Mouse (Mus musculus): Measurements from ENCODE around the gene Ipmk. TPM values are rescaled to one million over a fixed set of nuclear protein-coding genes. Genes with fewer than 3 reads are reported as not detected.
A peak's percentile ranks its signal among the peaks of the same experiment; 100 is the strongest.

Gene Ipmk
- polyA plus RNA-seq, 1 experiment from 2014 or later: 13.9 TPM

DNA sequence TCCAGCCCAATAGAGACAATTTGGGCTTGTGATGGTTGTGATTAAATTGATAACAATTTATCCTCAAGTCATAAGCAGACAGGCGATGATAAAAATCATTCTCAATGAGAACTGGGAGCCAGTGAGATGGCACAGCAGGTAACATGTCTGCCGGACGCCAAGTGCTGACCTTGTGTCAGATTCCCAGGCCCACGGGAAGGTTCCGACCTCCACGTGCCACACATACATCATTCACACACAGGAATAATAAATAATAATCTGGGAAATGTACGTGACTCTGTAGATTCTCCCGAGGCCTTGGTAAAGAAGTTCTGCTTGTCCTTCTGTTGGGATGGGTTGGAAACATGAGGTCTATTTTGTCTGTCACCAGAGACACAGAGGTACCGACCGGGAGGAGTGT is 20.2 kb upstream of the Ipmk start:
- H3K36me3 ChIP-seq: peaks cover 41% of the 10 kb centered on the region
- 86% methylated on average over 10 of the region's 10 CpGs for WGBS (ENCODE audit: insufficient replicate concordance)

DNA sequence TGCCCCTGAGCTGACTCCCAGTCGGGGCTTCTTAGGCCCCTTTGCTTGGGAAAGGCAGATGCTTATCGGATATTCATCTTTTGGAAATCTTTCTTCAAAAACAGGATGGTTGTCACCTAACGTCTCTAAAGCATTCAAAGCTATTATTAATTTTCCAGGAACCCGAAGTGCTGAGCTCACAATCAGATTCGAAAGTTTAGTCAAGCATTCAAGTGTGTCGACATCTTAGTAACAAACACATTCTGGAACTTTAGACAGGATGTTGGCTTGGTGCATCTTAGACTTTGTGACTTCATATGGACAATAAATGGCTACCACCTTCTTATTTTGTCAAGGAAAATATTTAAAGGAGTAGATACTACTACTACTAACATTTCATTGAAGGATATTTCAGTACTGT is 19.2 kb upstream of the Ipmk start:
- no peak overlapping the region for H3K4me3 ChIP-seq
- no peak overlapping the region for H3K27ac ChIP-seq
- no peak for ATAC-seq
- peaks cover 51% of the 10 kb centered on the region for H3K36me3 ChIP-seq
- no peaks in the 10 kb centered on the region for H3K27me3 ChIP-seq (replicated peaks)
- no peaks in the 10 kb centered on the region for H3K4me1 ChIP-seq
- no peak overlapping the region for H3K9ac ChIP-seq
- H3K4me2 ChIP-seq: no peak overlapping the region
- WGBS (ENCODE audit: insufficient replicate concordance): 78% methylated on average over 6 of the region's 6 CpGs
- no peaks in the 10 kb centered on the region for H3K9me3 ChIP-seq (replicated peaks)

More for the DNA sequence above, 20.2 kb upstream of the Ipmk start:
- no peak overlapping the region for H3K9ac ChIP-seq
- no peak overlapping the region for H3K4me2 ChIP-seq
- H3K27ac ChIP-seq: no peak overlapping the region
- no peak for ATAC-seq
- no peaks in the 10 kb centered on the region for H3K27me3 ChIP-seq (replicated peaks)
- H3K4me1 ChIP-seq: no peaks in the 10 kb centered on the region
- no peaks in the 10 kb centered on the region for H3K9me3 ChIP-seq (replicated peaks)
- H3K4me3 ChIP-seq: no peak overlapping the region

DNA sequence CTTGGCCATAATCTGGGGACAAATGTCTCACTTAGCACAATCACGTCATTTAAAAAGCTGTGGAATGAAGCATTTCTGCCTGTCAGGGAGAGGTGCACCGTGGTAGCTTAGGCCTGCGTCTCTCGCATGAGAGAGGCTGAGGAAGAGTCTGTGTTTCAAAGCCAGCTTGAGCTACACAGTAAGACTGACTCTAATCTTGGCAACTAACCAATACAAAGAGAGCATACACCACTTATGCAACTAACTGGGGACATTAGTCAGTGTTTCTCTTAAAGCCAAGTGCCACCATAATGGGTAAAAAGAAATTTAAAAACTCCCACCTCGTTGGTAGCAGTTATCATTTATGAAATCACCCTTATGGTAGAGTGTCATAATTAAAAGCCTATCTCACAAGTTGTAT is 18.7 kb upstream of the Ipmk start:
- WGBS (ENCODE audit: insufficient replicate concordance): 83% methylated on average over 5 of the region's 5 CpGs
- ATAC-seq: no peak
- H3K4me1 ChIP-seq: no peaks in the 10 kb centered on the region

DNA sequence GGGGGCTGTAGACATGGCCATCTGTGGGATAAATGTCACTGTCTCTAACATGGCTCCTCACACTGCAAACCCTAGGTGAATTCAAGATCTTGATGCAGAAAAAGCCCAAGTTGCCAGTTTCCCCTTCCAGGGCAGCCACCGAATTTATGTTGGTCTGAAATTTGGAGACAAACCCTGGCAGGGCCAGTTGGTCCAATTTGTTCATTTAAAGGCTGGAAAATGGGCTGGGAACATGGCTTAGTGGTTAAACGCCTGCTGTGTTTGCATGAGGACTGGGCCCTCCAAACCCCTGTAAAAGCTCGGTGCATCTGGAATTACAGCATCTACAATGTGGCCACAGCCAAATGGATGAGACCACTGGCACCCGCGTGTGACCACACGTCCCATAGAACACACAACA is 18.3 kb upstream of the Ipmk start:
- Histone ChIP-seq H3K4me3 (no peak overlapping the region), H3K27ac (no peak overlapping the region), H3K9ac (no peak overlapping the region), H3K9me3 (replicated peaks) (no peaks in the 10 kb centered on the region), H3K36me3 (peaks cover 60% of the 10 kb centered on the region), H3K27me3 (replicated peaks) (no peaks in the 10 kb centered on the region), H3K4me2 (no peak overlapping the region), H3K4me1 (no peaks in the 10 kb centered on the region)
- WGBS (ENCODE audit: insufficient replicate concordance): 84% methylated on average over 6 of the region's 6 CpGs
- no peak for ATAC-seq

More for the DNA sequence above, 18.7 kb upstream of the Ipmk start:
- Histone ChIP-seq H3K4me2 (no peak overlapping the region), H3K27me3 (replicated peaks) (no peaks in the 10 kb centered on the region), H3K27ac (no peak overlapping the region), H3K36me3 (peaks cover 56% of the 10 kb centered on the region), H3K9ac (no peak overlapping the region), H3K9me3 (replicated peaks) (no peaks in the 10 kb centered on the region), H3K4me3 (no peak overlapping the region)

DNA sequence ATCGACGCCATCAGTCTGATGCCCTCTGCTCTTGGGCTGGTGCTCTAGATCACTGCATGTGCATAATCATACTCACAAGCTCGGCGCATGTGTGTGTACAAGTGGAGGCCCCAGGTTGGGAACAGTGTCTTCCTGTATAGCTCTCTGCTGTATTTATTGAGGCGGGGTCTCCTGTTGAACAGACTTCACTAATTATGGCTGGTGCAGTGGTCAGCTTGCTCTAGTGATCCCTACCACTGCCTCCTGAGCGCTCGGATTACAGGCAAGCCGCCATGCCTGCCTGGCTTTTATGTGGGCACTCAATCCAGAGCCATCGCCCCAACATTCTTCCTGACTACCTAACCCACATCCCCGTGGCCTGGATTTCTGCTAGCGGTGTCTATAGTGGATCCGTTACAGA is 17.5 kb upstream of the Ipmk start:
- ATAC-seq: no peak
- Histone ChIP-seq H3K4me3 (no peak overlapping the region), H3K27ac (no peak overlapping the region), H3K4me1 (no peaks in the 10 kb centered on the region), H3K4me2 (no peak overlapping the region), H3K27me3 (replicated peaks) (no peaks in the 10 kb centered on the region), H3K9me3 (replicated peaks) (no peaks in the 10 kb centered on the region), H3K9ac (no peak overlapping the region), H3K36me3 (peaks cover 68% of the 10 kb centered on the region)
- 90% methylated on average over 12 of the region's 12 CpGs for WGBS (ENCODE audit: insufficient replicate concordance)

DNA sequence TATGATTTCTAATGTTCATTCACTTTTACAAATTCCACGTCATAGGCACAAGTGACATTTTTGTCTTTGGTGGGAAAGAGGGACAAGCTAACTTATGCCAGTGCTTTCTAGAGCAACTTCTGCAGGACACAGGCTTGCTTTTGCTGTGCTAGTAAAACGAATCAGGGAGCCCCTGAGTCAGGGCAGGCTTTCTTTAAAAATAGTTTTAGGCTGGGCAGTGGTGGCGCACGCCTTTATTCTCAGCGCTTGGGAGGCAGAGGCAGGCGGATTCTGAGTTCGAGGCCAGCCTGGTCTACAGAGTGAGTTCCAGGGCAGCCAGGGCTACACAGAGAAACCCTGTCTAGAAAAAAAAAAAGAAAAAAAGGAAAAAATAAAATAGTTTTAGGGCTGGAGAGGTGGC is 15.7 kb upstream of the Ipmk start:
- no peak for ATAC-seq
- Histone ChIP-seq H3K27ac (no peak overlapping the region), H3K4me1 (no peaks in the 10 kb centered on the region), H3K4me2 (no peak overlapping the region), H3K9me3 (replicated peaks) (no peaks in the 10 kb centered on the region), H3K36me3 (peaks cover 82% of the 10 kb centered on the region), H3K9ac (no peak overlapping the region), H3K27me3 (replicated peaks) (no peaks in the 10 kb centered on the region), H3K4me3 (no peak overlapping the region)
- 90% methylated on average over 7 of the region's 7 CpGs for WGBS (ENCODE audit: insufficient replicate concordance)

DNA sequence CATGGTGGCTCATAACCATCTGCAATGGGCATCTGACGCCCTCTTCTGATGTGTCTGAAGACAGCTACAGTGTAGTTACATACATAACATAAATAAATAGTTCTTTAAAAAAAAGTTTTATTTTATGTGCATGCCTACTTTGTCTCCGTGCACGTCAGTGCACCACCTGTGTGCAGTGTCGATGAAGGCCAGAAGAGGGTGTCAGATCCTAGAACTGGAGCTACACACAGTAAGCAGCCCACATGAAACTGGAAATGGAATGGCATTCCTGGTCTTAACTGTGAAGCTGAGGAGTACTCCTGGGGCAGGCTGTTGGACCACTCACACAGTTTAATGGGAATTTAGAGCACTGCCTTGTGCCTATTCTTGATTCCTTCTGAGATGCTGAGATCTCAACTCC is 15.2 kb upstream of the Ipmk start:
- H3K9ac ChIP-seq: no peak overlapping the region
- no peaks in the 10 kb centered on the region for H3K27me3 ChIP-seq (replicated peaks)
- ATAC-seq: no peak
- no peak overlapping the region for H3K4me3 ChIP-seq
- no peaks in the 10 kb centered on the region for H3K9me3 ChIP-seq (replicated peaks)
- WGBS (ENCODE audit: insufficient replicate concordance): 84% methylated on average over 4 of the region's 4 CpGs
- peaks cover 1% of the 10 kb centered on the region; the same call in 1 of the 2 replicates for H3K4me1 ChIP-seq
- H3K27ac ChIP-seq: no peak overlapping the region
- no peak overlapping the region for H3K4me2 ChIP-seq
- H3K36me3 ChIP-seq: peaks cover 82% of the 10 kb centered on the region

DNA sequence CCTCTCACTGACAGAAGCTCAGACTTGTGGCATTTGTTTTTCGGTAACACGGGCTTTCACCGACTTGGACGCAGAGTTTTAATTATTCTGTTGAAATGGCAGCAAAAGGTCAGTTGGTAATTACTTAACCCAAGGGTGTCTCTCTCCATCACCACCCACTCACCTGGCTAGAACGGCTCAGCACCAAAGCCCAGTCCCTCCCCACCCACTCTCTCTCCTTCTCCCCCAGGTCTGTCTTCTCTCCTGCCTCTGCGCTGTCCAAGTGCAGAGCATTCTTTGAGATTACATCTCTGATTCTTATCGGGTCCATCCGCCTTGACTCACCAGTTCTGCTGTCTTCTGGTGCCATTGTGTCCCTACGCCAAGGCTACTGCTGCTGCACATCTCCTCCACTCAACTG is 14.7 kb upstream of the Ipmk start:
- Histone ChIP-seq H3K9ac (no peak overlapping the region), H3K27me3 (replicated peaks) (no peaks in the 10 kb centered on the region), H3K4me3 (no peak overlapping the region), H3K4me2 (no peak overlapping the region), H3K9me3 (replicated peaks) (no peaks in the 10 kb centered on the region), H3K27ac (no peak overlapping the region), H3K36me3 (peaks cover 79% of the 10 kb centered on the region), H3K4me1 (peaks cover 6% of the 10 kb centered on the region; the same call in 1 of the 2 replicates)
- 83% methylated on average over 9 of the region's 9 CpGs for WGBS (ENCODE audit: insufficient replicate concordance)
- no peak for ATAC-seq

DNA sequence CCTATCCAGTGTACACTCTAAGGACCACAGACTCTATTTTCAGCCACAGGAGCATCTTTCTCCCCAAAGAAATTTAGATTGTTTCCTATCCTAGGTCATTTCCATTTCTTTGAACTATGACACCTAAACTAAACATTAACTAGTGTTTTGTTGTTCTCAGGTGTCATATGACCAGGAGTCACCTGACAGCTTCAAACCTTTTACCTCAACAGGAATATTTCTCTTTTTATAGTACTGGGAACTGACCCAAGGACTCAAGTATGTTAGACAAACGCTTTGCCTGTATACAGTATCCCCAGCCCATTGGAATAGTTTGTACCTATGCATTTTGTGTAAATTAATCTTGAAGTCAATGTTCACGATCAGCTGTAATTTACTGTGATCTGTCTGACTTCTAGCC is 9.8 kb upstream of the Ipmk start:
- ATAC-seq: no peak
- Histone ChIP-seq H3K9ac (no peak overlapping the region), H3K27ac (no peak overlapping the region), H3K9me3 (replicated peaks) (no peaks in the 10 kb centered on the region), H3K4me1 (peaks cover 40% of the 10 kb centered on the region), H3K27me3 (replicated peaks) (no peaks in the 10 kb centered on the region), H3K4me3 (no peak overlapping the region), H3K4me2 (no peak overlapping the region), H3K36me3 (peaks cover 50% of the 10 kb centered on the region)
- WGBS (ENCODE audit: insufficient replicate concordance): 83% methylated on average over 2 of the region's 2 CpGs

DNA sequence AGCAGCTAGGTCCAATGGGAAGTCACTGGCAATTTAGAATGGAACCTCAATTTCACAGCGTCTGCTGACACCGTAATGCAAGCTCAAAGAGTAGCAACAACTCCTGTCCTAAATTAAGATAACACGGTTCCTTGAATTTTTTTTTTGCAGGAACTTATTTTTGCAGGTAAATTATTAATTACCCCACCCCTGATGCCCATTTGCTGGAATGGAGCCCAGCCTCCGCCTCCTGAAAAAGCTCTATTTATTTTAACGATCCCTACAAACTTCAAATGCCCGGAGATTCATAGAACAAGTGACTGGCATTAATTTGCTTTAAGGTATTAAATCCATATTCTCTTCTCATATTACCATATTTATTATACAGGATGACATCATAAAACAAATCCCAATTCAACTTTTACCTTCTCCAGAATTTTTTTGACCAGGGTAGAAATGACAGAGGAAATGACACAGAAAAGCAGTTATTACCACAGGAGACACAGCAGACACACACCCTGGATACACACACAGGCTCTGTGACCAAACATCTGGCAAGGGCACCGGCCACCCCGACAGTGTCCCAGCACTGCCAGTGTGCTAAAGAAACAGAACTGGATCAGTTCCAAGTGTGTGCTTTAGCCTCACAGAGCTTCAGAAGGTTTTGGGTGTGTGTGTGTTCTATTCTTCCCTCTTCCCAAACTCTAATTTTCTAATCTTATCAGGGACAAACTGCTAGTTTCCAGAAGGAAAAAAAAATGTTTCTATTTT is 9.2 kb upstream of the Ipmk start:
- Histone ChIP-seq H3K9me3 (replicated peaks) (no peaks in the 10 kb centered on the region), H3K36me3 (peaks cover 44% of the 10 kb centered on the region), H3K4me1 (peaks cover 45% of the 10 kb centered on the region), H3K4me3 (no peak overlapping the region), H3K9ac (no peak overlapping the region), H3K4me2 (no peak overlapping the region), H3K27ac (no peak overlapping the region), H3K27me3 (replicated peaks) (no peaks in the 10 kb centered on the region)
- 79% methylated on average over 8 of the region's 8 CpGs for WGBS (ENCODE audit: insufficient replicate concordance)
- ATAC-seq: no peak

DNA sequence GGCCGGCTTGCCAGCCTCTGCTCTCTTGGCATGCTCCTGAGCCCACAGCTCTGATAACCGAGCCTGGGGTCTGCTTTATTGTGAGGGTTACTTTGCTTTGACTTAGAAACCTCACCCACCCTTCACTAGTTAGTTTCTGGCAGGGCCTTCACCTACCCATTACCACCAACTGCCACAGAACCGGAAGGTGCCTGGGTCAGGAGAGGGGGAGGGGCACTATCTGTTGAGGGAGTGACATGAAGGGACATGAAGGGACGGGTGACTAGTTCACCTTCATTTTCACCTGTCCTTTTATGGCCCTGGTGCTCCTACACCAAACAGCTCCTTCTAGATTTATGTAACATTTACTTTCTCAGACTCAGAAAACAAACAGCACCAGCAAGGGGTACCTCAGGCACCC is 8.1 kb upstream of the Ipmk start:
- Histone ChIP-seq H3K4me1 (peaks cover 55% of the 10 kb centered on the region), H3K36me3 (peaks cover 33% of the 10 kb centered on the region), H3K9ac (0 out of 2 replicates have a peak overlapping the region, but pooled peaks have one; percentile 7), H3K4me3 (no peak overlapping the region), H3K4me2 (peak overlapping the region; percentile 32), H3K9me3 (replicated peaks) (no peaks in the 10 kb centered on the region), H3K27ac (no peak overlapping the region), H3K27me3 (replicated peaks) (no peaks in the 10 kb centered on the region)
- ATAC-seq: no peak
- WGBS (ENCODE audit: insufficient replicate concordance): 35% methylated on average over 4 of the region's 4 CpGs

DNA sequence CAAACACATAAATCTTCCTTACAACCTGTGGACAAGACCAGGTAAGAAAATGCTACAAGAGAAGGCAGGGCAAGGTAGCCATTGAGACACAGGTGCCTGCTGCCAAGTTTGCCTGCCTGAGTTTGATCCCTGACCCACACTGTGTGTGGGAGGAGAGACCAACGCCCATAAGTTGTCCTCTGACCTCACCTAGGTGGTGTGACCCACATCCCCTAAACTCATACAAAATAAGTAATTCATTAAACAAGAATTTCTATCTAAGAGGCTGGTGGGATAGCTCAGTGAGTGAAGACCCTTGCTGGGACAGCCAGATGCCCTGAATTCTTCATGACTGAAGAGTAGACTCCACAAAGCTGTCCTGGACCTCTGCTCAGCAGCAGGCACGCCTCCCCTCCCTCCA is 7.4 kb upstream of the Ipmk start:
- Histone ChIP-seq H3K4me3 (no peak overlapping the region), H3K4me1 (peaks cover 59% of the 10 kb centered on the region), H3K9ac (no peak overlapping the region), H3K27ac (no peak overlapping the region), H3K4me2 (no peak overlapping the region), H3K36me3 (peaks cover 25% of the 10 kb centered on the region), H3K27me3 (replicated peaks) (no peaks in the 10 kb centered on the region), H3K9me3 (replicated peaks) (no peaks in the 10 kb centered on the region)
- ATAC-seq: no peak
- WGBS (ENCODE audit: insufficient replicate concordance): 72% methylated on average over 2 of the region's 2 CpGs

DNA sequence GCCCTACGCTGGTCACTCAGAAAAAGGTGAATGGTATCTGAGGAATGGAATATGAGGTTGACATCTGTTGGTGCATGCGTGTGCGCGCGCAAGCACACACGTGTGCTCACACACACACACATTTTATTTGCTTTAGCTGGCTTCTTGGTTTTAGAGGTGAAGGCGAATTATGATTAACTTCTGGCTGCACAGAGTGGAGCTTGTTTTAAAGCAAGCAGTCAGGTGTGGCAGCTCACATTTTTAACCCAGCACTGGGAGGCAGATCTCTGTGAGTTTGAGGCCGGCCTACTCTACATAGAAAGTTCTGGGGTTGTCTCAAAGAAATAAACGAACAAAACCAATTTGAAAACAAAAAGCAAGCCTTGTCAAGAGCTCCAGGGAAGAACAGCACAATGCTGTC is 6.3 kb upstream of the Ipmk start:
- Histone ChIP-seq H3K27me3 (replicated peaks) (no peaks in the 10 kb centered on the region), H3K4me3 (no peak overlapping the region), H3K9me3 (replicated peaks) (no peaks in the 10 kb centered on the region), H3K9ac (no peak overlapping the region), H3K27ac (no peak overlapping the region), H3K36me3 (peaks cover 14% of the 10 kb centered on the region), H3K4me2 (no peak overlapping the region), H3K4me1 (peaks cover 69% of the 10 kb centered on the region)
- ATAC-seq: no peak
- WGBS (ENCODE audit: insufficient replicate concordance): 85% methylated on average over 9 of the region's 9 CpGs

Measured in liver, embryonic 12.5 days (tissue).